Mouse (Mus musculus): ENCODE results near the gene Rab5b. TPM values are rescaled to one million over a fixed set of nuclear protein-coding genes. Genes with fewer than 3 reads are reported as not detected.
"Not testable (repeated sequence)": the region's sequence is repeated elsewhere in the genome, so short reads cannot be mapped to it uniquely, and the experiment has no call there.

Gene Rab5b
- polyA plus RNA-seq, 1 experiment = 108 TPM

GRCm38 (mm10) chr10:128637011-128637410 lies 59.1 kb downstream of the Rab5b start:
- TF ChIP-seq CTCF (IDR thresholded peaks at IDR 0.05; ENCODE audit: borderline replicate concordance, extremely low read depth, insufficient read depth, insufficient read length) (no peak), POLR2A (IDR thresholded peaks at IDR 0.05; ENCODE audit: borderline replicate concordance, extremely low read depth, insufficient read depth, insufficient read length, poor library complexity, severe bottlenecking) (no peak)
- DNase-seq (ENCODE audit: low read depth) = no peak

- no peak for DNase-seq (ENCODE audit: low read depth)
- TF ChIP-seq CTCF (IDR thresholded peaks at IDR 0.05; ENCODE audit: borderline replicate concordance, extremely low read depth, insufficient read depth, insufficient read length) (no peak), POLR2A (IDR thresholded peaks at IDR 0.05; ENCODE audit: borderline replicate concordance, extremely low read depth, insufficient read depth, insufficient read length, poor library complexity, severe bottlenecking) (no peak)
These were observed 59.5 kb downstream of the Rab5b start for GRCm38 (mm10) chr10:128636561-128636960.

DNA sequence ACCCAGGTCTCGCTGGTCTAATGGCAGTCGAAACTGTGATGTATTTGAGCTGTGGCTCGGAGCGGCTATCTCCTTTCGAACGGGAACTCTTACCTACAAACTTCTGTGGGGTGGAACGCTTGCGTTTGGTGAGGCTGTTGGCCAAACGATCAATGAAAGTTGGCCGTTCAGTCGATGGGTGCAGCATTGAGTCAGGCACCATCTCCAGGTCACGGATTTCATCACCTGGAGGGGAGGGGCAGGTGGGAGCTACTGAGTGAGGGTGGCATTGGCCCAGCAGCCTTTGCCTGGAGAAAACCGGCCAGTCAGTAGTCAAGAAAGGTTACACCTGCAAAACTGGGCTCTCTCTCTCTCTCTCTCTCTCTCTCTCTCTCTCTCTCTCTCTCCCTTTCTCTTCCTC lies 60.4 kb downstream of the Rab5b start:
- TF ChIP-seq CTCF (IDR thresholded peaks at IDR 0.05; ENCODE audit: borderline replicate concordance, extremely low read depth, insufficient read depth, insufficient read length) = no peak
- no peak for TF ChIP-seq POLR2A (IDR thresholded peaks at IDR 0.05; ENCODE audit: borderline replicate concordance, extremely low read depth, insufficient read depth, insufficient read length, poor library complexity, severe bottlenecking)
- DNase-seq (ENCODE audit: low read depth) = no peak

GRCm38 (mm10) chr10:128631571-128631970 lies 64.5 kb downstream of the Rab5b start:
- no peak for TF ChIP-seq POLR2A (IDR thresholded peaks at IDR 0.05; ENCODE audit: borderline replicate concordance, extremely low read depth, insufficient read depth, insufficient read length, poor library complexity, severe bottlenecking)
- no peak for DNase-seq (ENCODE audit: low read depth)

GRCm38 (mm10) chr10:128630306-128630705 lies 65.8 kb downstream of the Rab5b start:
- DNase-seq (ENCODE audit: low read depth) = not testable (repeated sequence)

GRCm38 (mm10) chr10:128629746-128630145 lies 66.3 kb downstream of the Rab5b start:
- DNase-seq (ENCODE audit: low read depth) = no peak
- TF ChIP-seq POLR2A (IDR thresholded peaks at IDR 0.05; ENCODE audit: borderline replicate concordance, extremely low read depth, insufficient read depth, insufficient read length, poor library complexity, severe bottlenecking) (no peak), CTCF (IDR thresholded peaks at IDR 0.05; ENCODE audit: borderline replicate concordance, extremely low read depth, insufficient read depth, insufficient read length) (no peak)

DNA sequence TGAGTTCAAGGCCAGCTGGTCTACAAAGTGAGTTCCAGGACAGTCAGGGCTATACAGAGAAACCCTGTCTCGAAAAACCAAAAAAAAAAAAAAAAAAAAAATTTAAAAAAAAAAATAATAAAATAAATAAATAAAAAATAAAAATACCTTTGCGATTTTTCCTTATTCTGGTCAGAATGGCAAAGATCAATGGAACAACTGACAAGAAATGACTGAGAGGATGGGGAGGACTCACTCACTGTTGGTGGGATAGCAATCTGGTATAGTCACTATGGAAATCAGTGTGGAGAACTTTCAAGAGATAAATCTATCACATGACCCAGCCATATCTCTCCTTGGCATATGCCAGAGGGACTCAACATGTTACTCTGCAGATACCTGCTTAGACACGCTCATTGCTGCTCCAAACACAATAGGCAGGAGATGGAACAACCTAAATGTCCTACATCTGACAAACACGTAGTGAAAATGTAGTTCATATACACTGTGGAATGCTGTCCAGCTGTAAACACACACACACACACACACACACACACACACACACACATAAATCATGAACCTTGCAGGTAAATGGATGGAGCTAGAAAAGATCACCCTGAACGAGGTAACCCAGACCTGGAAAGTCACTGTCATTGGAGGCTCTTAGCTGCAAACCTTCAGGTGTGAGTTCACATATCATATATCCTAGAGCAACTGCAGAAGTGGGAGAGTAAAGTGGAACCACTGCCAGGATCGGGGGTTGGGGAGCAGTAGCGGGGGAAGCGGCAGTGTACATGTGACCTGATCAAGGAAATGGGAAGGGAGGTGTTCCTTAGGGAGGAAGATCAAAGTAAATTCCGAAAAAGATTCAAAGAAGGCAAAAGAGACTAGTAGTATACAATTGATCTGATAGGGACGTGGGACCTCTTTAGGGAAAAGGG lies 68.4 kb downstream of the Rab5b start:
- TF ChIP-seq POLR2A (IDR thresholded peaks at IDR 0.05; ENCODE audit: borderline replicate concordance, extremely low read depth, insufficient read depth, insufficient read length, poor library complexity, severe bottlenecking) (no peak), CTCF (IDR thresholded peaks at IDR 0.05; ENCODE audit: borderline replicate concordance, extremely low read depth, insufficient read depth, insufficient read length) (no peak)
- no peak for DNase-seq (ENCODE audit: low read depth)

Other genes starting within 250 kb of the Rab5b start
- gene Smarcc2, start 237.0 kb downstream of the Rab5b start, polyA plus RNA-seq (2012; rRNA removed) = 377 and 390 TPM in 2 replicates
- gene Myl6, start 202.1 kb downstream of the Rab5b start, polyA plus RNA-seq (2012; rRNA removed) = 1,007 and 1,045 TPM in 2 replicates
- gene Myl6b, start 197.6 kb downstream of the Rab5b start, polyA plus RNA-seq (2012; rRNA removed) = 31.6 and 36.4 TPM in 2 replicates
- gene Esyt1, start 170.4 kb downstream of the Rab5b start, polyA plus RNA-seq (2012; rRNA removed) = 15.4 and 20.1 TPM in 2 replicates
- gene Zc3h10, start 148.5 kb downstream of the Rab5b start, polyA plus RNA-seq (2012; rRNA removed) = 19.3 and 23.1 TPM in 2 replicates
- 2,223 TPM in 2 replicates for gene Rpl41, start 147.0 kb downstream of the Rab5b start, polyA plus RNA-seq (2012; rRNA removed)
- gene Pa2g4, start 130.3 kb downstream of the Rab5b start, polyA plus RNA-seq (2012; rRNA removed) = 117 and 123 TPM in 2 replicates
- 0.87 and 1.5 TPM in 2 replicates for gene Erbb3, start 106.6 kb downstream of the Rab5b start, polyA plus RNA-seq (2012; rRNA removed)
- gene Rps26, start 69.5 kb downstream of the Rab5b start, polyA plus RNA-seq (2012; rRNA removed) = 896 and 1,032 TPM in 2 replicates
- 18.8 and 31.3 TPM in 2 replicates for gene Ikzf4, start 50.3 kb downstream of the Rab5b start, polyA plus RNA-seq (2012; rRNA removed)
- gene Suox, start 22.2 kb downstream of the Rab5b start, polyA plus RNA-seq (2012; rRNA removed) = 10.8 and 11.4 TPM in 2 replicates
- gene Pmel, start 7.9 kb upstream of the Rab5b start, polyA plus RNA-seq (2012; rRNA removed) = 1.1 and 1.5 TPM in 2 replicates
- 22.5 and 42.4 TPM in 2 replicates for gene Cdk2, start 8.8 kb upstream of the Rab5b start, polyA plus RNA-seq (2012; rRNA removed)
- gene Dgka, start 48.6 kb upstream of the Rab5b start, polyA plus RNA-seq (2012; rRNA removed) = 8.6 and 8.8 TPM in 2 replicates
- 58.2 and 65.4 TPM in 2 replicates for gene Pym1, start 51.6 kb upstream of the Rab5b start, polyA plus RNA-seq (2012; rRNA removed)
- 0.54 and 0.77 TPM in 2 replicates for gene Mmp19, start 94.6 kb upstream of the Rab5b start, polyA plus RNA-seq (2012; rRNA removed)
- 18.6 and 30.5 TPM in 2 replicates for gene Dnajc14, start 107.8 kb upstream of the Rab5b start, polyA plus RNA-seq (2012; rRNA removed)
- 24.2 and 29.0 TPM in 2 replicates for gene Tmem198b, start 108.1 kb upstream of the Rab5b start, polyA plus RNA-seq (2012; rRNA removed)
- 79.6 and 82.0 TPM in 2 replicates for gene Sarnp, start 121.1 kb upstream of the Rab5b start, polyA plus RNA-seq (2012; rRNA removed)
- gene Ormdl2, start 125.4 kb upstream of the Rab5b start, polyA plus RNA-seq (2012; rRNA removed) = 22.6 and 33.7 TPM in 2 replicates
- 10.1 and 17.4 TPM in 2 replicates for gene Gdf11, start 195.5 kb upstream of the Rab5b start, polyA plus RNA-seq (2012; rRNA removed)
- 59.6 and 74.0 TPM in 2 replicates for gene Cd63, start 204.7 kb upstream of the Rab5b start, polyA plus RNA-seq (2012; rRNA removed)
- gene Rdh5, start 226.6 kb upstream of the Rab5b start, polyA plus RNA-seq (2012; rRNA removed) = 21.7 and 23.6 TPM in 2 replicates
- 269 and 298 TPM in 2 replicates for gene Bloc1s1, start 227.8 kb upstream of the Rab5b start, polyA plus RNA-seq (2012; rRNA removed)
- gene Itga7, start 237.6 kb upstream of the Rab5b start, polyA plus RNA-seq (2012; rRNA removed) = 5.8 and 7.1 TPM in 2 replicates

Measured in brain, embryonic 14.5 days (tissue).